Mouse (Mus musculus) cerebellum, adult 2 months (tissue): Measurements from ENCODE around the gene Ppp5c. TPM values are rescaled to one million over a fixed set of nuclear protein-coding genes. Genes with fewer than 3 reads are reported as not detected.
A peak's percentile ranks its signal among the peaks of the same experiment; 100 is the strongest.

Experiments used
- DNase-seq, 2 experiments: peaks; one replicate each; pipeline ENCODE4 v3.0.0; 2021
- H3K27ac ChIP-seq: fragments of 200-500 bp; 2 replicates; pipeline ENCODE4 v1.5.1; 2012; ENCODE audit warnings: low read length, control low read depth, inconsistent platforms; ENCODE audit not compliant: insufficient read depth
- H3K27me3 ChIP-seq: fragments of 200-500 bp; 2 replicates; pipeline ENCODE4 v1.6.1; 2012; ENCODE audit warnings: inconsistent platforms, mild to moderate bottlenecking, low read length, moderate library complexity; ENCODE audit not compliant: control insufficient read depth, insufficient read depth
- H3K4me1 ChIP-seq: fragments of 200-500 bp; 2 replicates; pipeline ENCODE4 v1.6.1; 2011; ENCODE audit warnings: low read length; ENCODE audit not compliant: control insufficient read depth, insufficient read depth
- H3K4me3 ChIP-seq: fragments of 200-500 bp; replicated peaks from 2 replicates; pipeline ENCODE3; 2011; ENCODE audit warnings: mild to moderate bottlenecking, low read depth, low read length, control low read depth; ENCODE audit not compliant: insufficient read depth
- CTCF ChIP-seq: fragments of 200-500 bp; IDR thresholded peaks from 2 replicates; pipeline ENCODE4 v1.5.1; 2011; ENCODE audit warnings: low read depth, mild to moderate bottlenecking, control low read depth, low read length, moderate library complexity, borderline replicate concordance; ENCODE audit not compliant: insufficient read depth
- POLR2A ChIP-seq: fragments of 200-500 bp; IDR thresholded peaks from 2 replicates; pipeline ENCODE4 v1.6.1; 2011; ENCODE audit warnings: low read length, control low read depth, borderline replicate concordance; ENCODE audit not compliant: insufficient read depth
- WGBS: fragments of 180-500 bp; shearing (Covaris S2); methylation state at CpG from one replicate; pipeline ENCODE4 v1.1.7; 2018; 5-methylcytosine and 5-hydroxymethylcytosine counted together
- polyA plus RNA-seq: library from polyadenylated mRNA; depleted of rRNA; stranded (reverse); fragments of >200 nt; gene quantifications from 2 replicates; pipeline ENCODE4 v1.2.3, GENCODE M21; 2012

Gene Ppp5c
- polyA plus RNA-seq, 1 experiment: 306 TPM

DNA sequence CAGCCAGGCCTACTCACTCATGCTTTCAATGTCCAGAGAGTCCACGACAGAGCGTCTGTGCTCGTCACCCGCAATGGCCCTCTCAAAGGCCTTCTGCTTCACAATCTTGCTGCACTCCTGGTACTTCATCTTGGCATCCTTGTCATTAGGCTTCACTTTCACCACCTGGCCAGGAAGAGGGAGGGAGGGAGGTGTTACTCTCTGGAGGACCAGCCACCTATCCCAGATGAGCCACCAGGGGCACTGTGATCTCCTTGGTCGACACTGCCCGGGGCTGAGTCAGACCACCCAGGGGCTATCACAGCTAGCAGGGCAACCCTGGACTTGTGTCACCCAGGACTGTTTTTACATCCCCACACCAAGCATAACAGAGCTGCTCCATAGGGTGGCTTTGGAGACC, 12.3 kb downstream of the Ppp5c start:
- DNase-seq: peak; percentile 58 to 67
- Histone ChIP-seq H3K27ac (peak overlapping the region; percentile 8; the same call in 1 of the 2 replicates), H3K4me3 (no peak overlapping the region), H3K4me1 (peaks cover 75% of the 10 kb centered on the region), H3K27me3 (no peaks in the 10 kb centered on the region)
- 11% methylated on average over 6 of the region's 6 CpGs for WGBS
- no peak for TF ChIP-seq POLR2A
- TF ChIP-seq CTCF: peak; percentile 29; the same call in 1 of the 2 replicates

DNA sequence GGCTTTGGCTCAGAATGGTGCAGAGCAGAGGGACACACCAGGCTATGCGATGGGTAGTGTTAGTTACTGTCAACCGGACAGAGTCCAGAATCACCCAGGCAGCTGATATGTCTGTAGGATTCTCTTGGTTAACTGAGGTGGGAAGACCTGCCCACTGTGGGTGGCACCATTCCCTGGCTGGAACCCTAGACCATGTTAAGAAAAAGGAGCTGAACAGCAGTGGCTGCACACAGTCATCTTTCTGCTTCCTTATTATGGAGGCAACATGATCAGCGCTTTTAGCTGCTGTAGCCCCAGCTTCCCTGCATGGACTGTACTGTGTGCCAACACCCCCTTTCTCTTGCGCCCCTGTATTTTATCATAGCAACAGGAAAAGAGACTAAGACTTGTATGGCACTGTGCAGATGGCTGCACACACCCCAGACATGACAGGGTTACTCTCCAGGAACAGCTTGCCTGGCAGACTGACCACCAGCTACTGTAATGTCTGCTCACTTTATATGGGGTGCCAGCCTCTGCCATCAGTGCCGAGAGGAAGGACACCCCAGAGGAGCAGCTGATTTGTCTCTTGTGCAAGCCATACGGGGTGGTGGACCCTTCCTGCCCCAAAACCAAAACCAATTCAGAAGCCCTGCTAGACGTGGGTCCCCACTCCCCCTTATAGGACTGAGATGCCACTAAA, 15.7 kb downstream of the Ppp5c start:
- Histone ChIP-seq H3K4me3 (no peak overlapping the region), H3K27me3 (no peaks in the 10 kb centered on the region), H3K27ac (peak overlapping the region; percentile 43; the same call in 1 of the 2 replicates), H3K4me1 (peaks cover 66% of the 10 kb centered on the region)
- DNase-seq: peak; percentile 57 to 78
- 27% methylated on average over 7 of the region's 7 CpGs for WGBS
- TF ChIP-seq POLR2A (no peak), CTCF (no peak)

DNA sequence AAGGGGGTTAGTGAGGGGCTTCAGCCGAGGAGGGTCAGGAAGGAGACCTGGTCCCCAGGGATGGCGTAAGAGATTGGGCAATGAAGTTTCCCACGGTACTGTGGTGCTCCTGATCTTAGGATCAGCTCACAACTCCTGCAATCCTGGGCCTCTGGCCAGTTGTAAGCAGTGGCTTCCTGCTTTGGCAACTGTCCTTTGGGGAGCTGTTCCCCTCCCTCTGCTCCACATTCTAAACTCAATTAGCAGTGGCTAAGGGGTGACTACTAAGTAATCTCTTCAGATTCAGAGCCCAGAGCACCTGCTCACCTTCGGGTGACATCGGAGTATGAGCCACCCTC, 17.7 kb downstream of the Ppp5c start:
- TF ChIP-seq POLR2A: no peak
- TF ChIP-seq CTCF: no peak
- Histone ChIP-seq H3K27ac (no peak overlapping the region), H3K27me3 (no peaks in the 10 kb centered on the region), H3K4me1 (peaks cover 64% of the 10 kb centered on the region), H3K4me3 (no peak overlapping the region)
- WGBS: 68% methylated on average over 5 of the region's 5 CpGs
- DNase-seq: peak in 1 of 2 experiments; percentile 17

DNA sequence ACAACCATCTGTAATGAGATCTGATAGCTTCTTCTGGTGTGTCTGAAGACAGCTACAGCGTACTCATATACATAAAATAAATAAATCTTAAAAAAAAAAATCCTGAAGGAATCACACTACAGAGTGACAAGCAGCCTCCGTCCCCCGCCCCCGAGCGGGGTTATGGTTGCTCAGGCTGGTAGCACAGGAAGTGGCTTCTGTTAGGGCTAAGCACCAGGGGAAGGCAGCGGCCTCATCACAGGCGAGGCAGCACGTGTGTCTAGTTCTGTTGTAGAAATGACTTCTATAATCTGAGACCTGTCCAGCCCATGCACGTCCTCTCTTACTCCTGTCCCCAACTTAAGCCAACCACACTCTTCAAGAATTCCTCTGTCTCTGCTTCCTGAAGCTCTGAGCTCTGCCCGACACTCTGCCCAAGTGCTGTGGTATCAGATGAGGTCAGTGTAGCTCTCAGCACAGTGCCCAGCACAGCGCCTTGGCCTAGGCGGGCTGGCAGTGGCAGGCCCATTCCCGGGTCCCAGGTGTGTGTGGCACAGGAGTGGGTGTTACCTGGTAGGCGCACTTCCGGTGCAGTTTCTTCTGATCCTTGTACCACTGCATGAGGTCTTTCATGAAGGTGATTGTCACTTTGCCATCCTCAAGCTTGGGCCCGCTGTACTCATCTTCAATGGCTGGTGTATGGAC, 18.3 kb downstream of the Ppp5c start:
- no peak overlapping the region for H3K4me3 ChIP-seq
- WGBS: 91% methylated on average over 16 of the region's 16 CpGs
- peak in 1 of 2 experiments; percentile 9 for DNase-seq
- no peak for TF ChIP-seq POLR2A
- no peak for TF ChIP-seq CTCF
- H3K4me1 ChIP-seq: peaks cover 64% of the 10 kb centered on the region
- H3K27ac ChIP-seq: no peak overlapping the region
- H3K27me3 ChIP-seq: no peaks in the 10 kb centered on the region

DNA sequence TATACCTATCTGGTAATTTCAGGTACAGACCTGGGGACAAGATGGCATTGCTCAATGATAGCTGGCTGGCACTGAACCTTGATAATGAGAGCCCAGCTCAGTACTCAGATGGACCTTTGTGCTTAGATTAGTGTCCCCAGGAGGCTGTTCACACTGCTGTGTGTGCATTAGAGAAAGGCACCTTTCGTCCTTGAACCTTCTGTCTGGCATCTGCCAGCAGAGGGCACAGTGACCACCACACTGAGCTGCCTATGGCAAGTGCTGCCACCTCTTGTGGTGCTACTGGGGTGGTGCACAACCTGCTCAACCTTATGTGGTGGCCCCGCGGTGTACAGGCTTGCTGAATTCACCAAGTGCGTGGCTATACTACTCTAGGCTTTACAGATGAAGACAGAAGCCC, 20.4 kb downstream of the Ppp5c start:
- peak overlapping the region; percentile 42 for H3K27ac ChIP-seq
- H3K4me3 ChIP-seq: no peak overlapping the region
- 9% methylated on average over 4 of the region's 4 CpGs for WGBS
- TF ChIP-seq POLR2A (no peak), CTCF (peak; percentile 92)
- peaks cover 67% of the 10 kb centered on the region for H3K4me1 ChIP-seq
- no peaks in the 10 kb centered on the region for H3K27me3 ChIP-seq
- peak; percentile 58 to 63 for DNase-seq

DNA sequence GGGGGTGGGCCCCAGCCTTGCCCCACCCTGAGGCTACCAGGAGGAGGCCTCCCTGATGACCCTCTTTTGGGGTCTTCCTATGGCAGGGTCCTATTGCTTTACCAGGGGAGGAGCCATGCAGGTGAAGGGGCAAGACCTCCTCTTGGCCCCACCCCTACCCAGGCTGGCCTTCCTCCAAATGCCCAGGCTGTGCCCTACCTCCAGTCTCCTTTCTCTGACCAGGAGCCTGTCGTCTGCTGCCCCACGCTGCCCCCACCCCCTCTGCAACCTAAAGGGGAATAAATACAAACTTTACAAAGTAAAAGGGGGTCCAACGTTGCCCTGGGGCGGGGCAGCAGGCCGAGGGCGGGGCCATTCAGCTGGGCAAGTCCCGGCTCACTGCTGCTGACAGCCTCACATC, 23.0 kb downstream of the Ppp5c start:
- 65% methylated on average over 7 of the region's 7 CpGs for WGBS
- peaks cover 62% of the 10 kb centered on the region for H3K4me1 ChIP-seq
- H3K27me3 ChIP-seq: no peaks in the 10 kb centered on the region
- no peak for TF ChIP-seq POLR2A
- TF ChIP-seq CTCF: no peak
- peak in 1 of 2 experiments; percentile 36 for DNase-seq
- H3K4me3 ChIP-seq: no peak overlapping the region
- peak overlapping the region; percentile 93 for H3K27ac ChIP-seq

DNA sequence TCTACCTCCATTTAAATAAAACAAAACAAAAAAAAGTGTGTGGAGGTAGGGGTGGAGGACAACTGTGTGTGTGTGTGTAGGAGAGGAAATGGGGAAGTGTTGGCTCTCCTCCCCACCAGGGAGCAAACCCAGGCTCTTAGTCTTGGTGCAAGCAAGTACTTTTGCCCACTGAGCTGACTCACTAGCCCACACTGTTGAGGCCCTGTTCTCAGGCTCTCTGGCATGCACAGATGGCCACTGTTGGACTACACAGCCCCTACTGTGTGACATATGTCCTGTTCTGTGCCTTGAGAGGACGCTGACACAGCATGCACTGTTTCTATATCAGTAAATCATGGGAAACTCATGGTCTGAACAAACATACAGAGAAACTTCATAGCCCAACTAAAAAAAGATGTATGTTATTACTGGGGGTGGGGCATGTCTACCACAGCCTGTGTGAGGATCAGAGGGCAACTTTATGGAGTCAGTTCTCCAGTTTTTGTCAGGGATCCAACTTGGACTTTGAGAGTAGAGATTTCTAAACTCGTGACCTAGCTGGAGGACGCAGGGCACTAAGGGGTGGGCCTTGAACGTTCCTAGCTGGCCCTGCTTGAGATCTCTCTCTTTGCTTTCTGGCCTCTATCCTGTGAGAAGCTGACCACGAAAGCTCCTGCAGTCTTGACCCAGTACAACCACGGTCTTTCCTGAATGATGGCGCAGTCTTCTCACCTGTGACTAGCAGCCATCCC, 24.3 kb downstream of the Ppp5c start:
- WGBS: 7% methylated on average over 7 of the region's 7 CpGs
- Histone ChIP-seq H3K27ac (peak overlapping the region; percentile 93), H3K27me3 (no peaks in the 10 kb centered on the region), H3K4me1 (peaks cover 62% of the 10 kb centered on the region), H3K4me3 (no peak overlapping the region)
- peak; percentile 83 to 92 for DNase-seq
- TF ChIP-seq POLR2A (0 out of 2 replicates have a peak, but pooled peaks have one; percentile 2), CTCF (no peak)
